Mouse (Mus musculus): ENCODE results near the gene Fgd6.

GRCm38 (mm10) chr10:94142427-94142826 is 106.6 kb downstream of the Fgd6 start:
- TF ChIP-seq GATA1 (IDR thresholded peaks at IDR 0.05; ENCODE audit: borderline replicate concordance, low read length) (no peak), CTCF (IDR thresholded peaks at IDR 0.05; ENCODE audit: low read depth, low read length) (no peak)

Measured in G1E (cell line).